Mouse (Mus musculus): ENCODE measurements at regions not wholly inside any gene's neighbourhood (a gene's known extent, or its start where the extent isn't known, plus 50 kb on each side); places are given as distances from the start of the nearest gene placed in this dataset.

DNA sequence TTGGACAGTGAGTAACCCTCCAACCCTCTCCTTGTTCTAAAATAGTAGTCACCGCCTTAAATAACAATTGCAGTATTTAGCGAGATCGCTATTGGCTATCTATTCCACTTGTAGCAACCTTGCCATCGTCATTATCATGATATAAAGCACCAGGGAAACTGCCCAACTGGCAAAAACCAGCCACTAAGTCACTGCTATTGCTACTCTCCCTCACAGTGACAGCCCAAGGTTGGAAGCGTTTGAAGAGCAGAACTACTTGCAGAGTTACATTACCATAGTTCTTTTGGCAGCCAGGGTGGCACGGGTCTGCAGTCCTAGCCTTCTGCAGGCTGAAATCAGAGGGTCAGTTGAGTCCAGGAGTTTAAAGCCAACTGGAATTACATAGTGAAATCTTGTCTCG lies 171.6 kb upstream of the 4930412O13Rik start:
- TF ChIP-seq EP300 (optimal IDR thresholded peaks at IDR 0.05) (no peak), CTCF (IDR thresholded peaks at IDR 0.05; ENCODE audit: low read depth) (no peak)

All from stomach, postnatal 0 days (tissue).